Mouse (Mus musculus): ENCODE results near the gene Hoxc5. TPM values are rescaled to one million over a fixed set of nuclear protein-coding genes. Genes with fewer than 3 reads are reported as not detected.

The Hoxc5 gene
- polyA plus RNA-seq, 1 experiment from 2014 or later, result 0.09 TPM

DNA sequence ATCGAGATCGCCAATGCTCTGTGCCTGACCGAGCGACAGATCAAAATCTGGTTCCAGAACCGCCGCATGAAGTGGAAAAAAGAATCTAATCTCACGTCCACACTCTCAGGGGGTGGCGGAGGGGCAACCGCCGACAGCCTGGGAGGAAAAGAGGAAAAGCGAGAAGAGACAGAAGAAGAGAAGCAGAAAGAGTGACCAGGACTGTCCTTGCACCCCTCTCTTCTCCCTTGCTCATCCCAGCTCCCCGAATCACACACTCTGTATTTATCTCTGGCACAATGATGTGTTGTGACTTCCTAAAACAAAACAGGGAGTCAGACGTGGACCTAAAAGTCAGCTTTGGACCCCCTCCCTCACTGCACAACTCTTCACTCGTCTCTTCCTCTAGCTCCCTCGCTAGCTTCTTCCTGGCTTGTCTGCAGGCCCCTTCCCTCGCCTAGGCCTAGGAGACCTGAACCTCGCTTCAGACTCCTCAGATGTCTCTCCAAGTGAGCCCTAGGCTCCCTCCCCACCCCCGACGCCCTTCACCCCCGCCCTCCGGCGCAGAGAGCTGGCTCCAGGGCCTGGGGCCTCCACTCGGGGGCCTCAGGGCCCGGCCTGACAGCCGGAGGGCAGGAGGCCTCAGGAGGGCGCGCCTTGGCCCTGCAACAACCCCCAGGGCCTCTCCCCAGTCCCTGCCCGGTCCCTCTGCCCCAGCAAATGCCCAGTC, 43.8 kb downstream of the Hoxc5 start:
- H3K36me3 ChIP-seq, result no peaks in the 10 kb centered on the region
- WGBS, result under 1% methylated on average over 28 of the region's 28 CpGs
- H3K4me3 ChIP-seq (replicated peaks), result no peak overlapping the region
- H3K27me3 ChIP-seq, result peaks cover 99% of the 10 kb centered on the region
- no peak overlapping the region for H3K4me2 ChIP-seq (replicated peaks)
- ATAC-seq, result no peak
- H3K27ac ChIP-seq, result no peak overlapping the region
- no peak overlapping the region for H3K9ac ChIP-seq (replicated peaks)
- peaks cover 7% of the 10 kb centered on the region; the same call in 1 of the 2 replicates for H3K4me1 ChIP-seq (replicated peaks)
- no peaks in the 10 kb centered on the region for H3K9me3 ChIP-seq

DNA sequence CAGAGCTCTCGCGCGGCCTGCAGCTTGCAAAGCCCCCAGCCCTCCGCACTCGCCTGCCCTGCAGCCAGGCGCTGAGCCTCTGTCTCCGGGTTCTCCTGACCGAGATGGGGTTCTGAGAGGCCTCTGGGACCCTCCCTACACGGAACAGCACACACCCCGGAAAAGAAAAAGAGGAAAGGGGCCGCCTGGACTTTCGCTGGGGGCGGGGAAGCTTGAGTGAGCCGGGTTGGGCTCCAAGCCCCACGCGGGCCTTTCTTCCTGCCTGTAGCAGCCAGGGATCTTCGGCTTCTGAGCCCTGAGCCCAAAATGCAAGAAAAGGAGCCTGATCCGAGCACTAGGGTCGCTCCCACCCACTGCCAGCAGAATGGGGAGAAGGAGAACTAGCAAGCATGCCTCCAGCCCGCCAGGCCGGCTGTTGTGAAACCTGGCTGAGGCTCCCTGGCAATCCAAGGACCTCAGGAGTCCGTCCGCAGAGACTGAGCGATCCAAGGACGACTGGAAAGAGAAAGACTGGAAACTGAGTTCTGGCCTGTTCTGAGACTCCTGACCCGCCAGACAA, 44.8 kb downstream of the Hoxc5 start:
- no peak overlapping the region for H3K9ac ChIP-seq (replicated peaks)
- H3K4me3 ChIP-seq (replicated peaks), result no peak overlapping the region
- ATAC-seq, result no peak
- no peak overlapping the region for H3K4me2 ChIP-seq (replicated peaks)
- WGBS, result 1% methylated on average over 26 of the region's 26 CpGs
- no peaks in the 10 kb centered on the region for H3K9me3 ChIP-seq
- H3K27ac ChIP-seq, result no peak overlapping the region
- no peaks in the 10 kb centered on the region for H3K36me3 ChIP-seq
- H3K27me3 ChIP-seq, result peaks cover 99% of the 10 kb centered on the region
- peaks cover 7% of the 10 kb centered on the region; the same call in 1 of the 2 replicates for H3K4me1 ChIP-seq (replicated peaks)

DNA sequence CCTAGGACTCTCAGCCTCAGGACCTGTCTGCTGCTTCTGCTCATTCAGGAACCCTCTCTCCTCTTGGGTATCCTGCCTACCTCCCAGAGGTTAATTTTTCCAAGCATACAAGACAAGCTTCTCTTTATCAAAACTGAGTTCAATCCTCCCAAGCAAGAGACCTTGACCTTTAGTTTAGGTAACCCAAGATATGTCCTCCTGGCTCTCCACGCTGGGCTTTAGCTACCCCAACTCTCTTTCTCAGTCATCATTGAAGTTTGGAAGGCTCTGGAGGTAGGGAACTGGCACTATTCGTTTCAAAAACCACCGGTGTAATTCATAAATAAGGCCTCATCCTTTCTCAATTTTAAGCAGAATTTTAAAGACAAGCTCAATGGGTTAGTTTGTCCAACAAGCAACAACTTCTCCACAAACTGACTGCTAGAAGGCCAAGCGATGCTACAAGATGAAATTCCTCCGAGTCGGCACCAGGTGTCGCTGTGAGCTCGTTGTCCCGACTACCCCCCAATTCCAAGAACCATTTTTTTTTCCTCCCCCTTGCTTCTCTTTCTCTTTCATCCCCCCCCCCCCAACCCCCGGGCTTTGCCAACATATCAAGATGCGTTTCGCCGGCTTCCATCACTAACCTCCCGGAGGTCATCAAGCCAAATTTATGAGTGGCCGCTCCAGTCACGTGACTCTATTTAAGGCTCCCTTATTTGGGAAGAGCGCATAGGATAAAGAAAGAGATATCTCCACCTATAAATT, 46.2 kb downstream of the Hoxc5 start:
- no peaks in the 10 kb centered on the region for H3K36me3 ChIP-seq
- H3K4me3 ChIP-seq (replicated peaks), result no peak overlapping the region
- no peak overlapping the region for H3K9ac ChIP-seq (replicated peaks)
- peaks cover 7% of the 10 kb centered on the region; the same call in 1 of the 2 replicates for H3K4me1 ChIP-seq (replicated peaks)
- H3K27me3 ChIP-seq, result peaks cover 99% of the 10 kb centered on the region
- no peaks in the 10 kb centered on the region for H3K9me3 ChIP-seq
- WGBS, result 3% methylated on average over 17 of the region's 17 CpGs
- H3K27ac ChIP-seq, result no peak overlapping the region
- ATAC-seq, result no peak
- H3K4me2 ChIP-seq (replicated peaks), result 0 out of 2 replicates have a peak overlapping the region, but pooled peaks have one; percentile 13

DNA sequence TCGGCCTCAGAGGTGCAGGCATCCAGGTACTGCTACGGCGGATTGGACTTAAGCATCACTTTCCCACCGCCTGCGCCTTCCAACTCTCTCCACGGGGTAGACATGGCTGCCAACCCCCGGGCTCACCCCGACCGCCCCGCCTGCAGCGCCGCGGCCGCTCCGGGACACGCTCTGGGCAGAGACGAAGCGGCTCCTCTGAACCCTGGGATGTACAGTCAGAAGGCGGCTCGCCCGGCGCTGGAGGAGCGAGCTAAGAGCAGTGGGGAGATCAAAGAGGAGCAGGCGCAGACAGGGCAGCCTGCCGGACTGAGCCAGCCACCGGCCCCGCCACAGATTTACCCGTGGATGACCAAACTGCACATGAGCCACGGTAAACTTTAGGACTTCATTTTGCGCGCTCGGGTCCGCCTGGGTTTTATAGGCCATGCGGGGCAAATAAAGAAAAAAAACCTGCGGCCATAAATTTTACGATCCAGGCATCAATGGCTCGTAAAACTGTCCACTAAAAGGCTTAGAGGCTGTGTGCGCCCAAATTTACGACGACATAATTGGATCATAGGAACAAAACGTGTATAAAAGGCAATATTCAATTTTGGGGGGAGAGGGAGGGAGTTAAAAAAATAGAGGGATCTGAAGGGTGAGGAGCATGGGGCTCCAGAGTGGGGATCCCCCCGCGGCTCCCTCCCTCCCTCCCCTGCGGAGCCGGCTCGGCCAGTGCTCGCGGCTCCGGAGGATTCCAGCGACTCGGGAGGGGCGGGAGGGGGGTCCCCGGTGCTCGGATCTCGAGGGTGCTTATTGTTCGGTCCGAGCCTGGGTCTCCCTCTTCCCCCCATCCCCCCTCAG, 47.1 kb downstream of the Hoxc5 start:
- 0 out of 2 replicates have a peak overlapping the region, but pooled peaks have one; percentile 13 for H3K4me2 ChIP-seq (replicated peaks)
- H3K9ac ChIP-seq (replicated peaks), result no peak overlapping the region
- under 1% methylated on average over 54 of the region's 57 CpGs for WGBS
- H3K27me3 ChIP-seq, result peaks cover 99% of the 10 kb centered on the region
- H3K9me3 ChIP-seq, result no peaks in the 10 kb centered on the region
- ATAC-seq, result peak; percentile 50; the same call in 1 of the 2 replicates
- no peak overlapping the region for H3K27ac ChIP-seq
- H3K36me3 ChIP-seq, result no peaks in the 10 kb centered on the region
- H3K4me3 ChIP-seq (replicated peaks), result peak overlapping the region; percentile 9; the same call in 1 of the 2 replicates
- peaks cover 7% of the 10 kb centered on the region; the same call in 1 of the 2 replicates for H3K4me1 ChIP-seq (replicated peaks)

DNA sequence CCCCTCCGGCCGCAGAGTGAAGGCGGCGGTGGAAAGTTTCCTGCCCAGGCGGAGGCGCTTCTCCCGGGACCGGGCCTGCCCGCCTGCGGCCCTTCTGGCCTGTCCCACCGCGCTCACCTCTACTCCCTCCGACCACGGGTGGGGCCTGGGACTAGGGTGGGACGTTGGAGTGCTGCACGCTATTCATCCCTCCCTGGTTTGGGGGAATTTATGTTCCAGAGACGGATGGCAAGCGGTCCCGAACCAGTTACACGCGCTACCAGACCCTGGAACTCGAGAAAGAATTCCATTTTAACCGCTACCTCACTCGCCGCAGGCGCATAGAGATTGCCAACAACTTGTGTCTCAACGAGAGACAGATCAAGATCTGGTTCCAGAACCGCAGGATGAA, 47.8 kb downstream of the Hoxc5 start:
- Histone ChIP-seq H3K9me3 (no peaks in the 10 kb centered on the region), H3K9ac (replicated peaks) (no peak overlapping the region), H3K4me2 (replicated peaks) (no peak overlapping the region), H3K27me3 (peaks cover 99% of the 10 kb centered on the region), H3K4me1 (replicated peaks) (peaks cover 7% of the 10 kb centered on the region; the same call in 1 of the 2 replicates), H3K27ac (no peak overlapping the region), H3K36me3 (no peaks in the 10 kb centered on the region), H3K4me3 (replicated peaks) (no peak overlapping the region)
- no peak for ATAC-seq
- WGBS, result under 1% methylated on average over 28 of the region's 28 CpGs

DNA sequence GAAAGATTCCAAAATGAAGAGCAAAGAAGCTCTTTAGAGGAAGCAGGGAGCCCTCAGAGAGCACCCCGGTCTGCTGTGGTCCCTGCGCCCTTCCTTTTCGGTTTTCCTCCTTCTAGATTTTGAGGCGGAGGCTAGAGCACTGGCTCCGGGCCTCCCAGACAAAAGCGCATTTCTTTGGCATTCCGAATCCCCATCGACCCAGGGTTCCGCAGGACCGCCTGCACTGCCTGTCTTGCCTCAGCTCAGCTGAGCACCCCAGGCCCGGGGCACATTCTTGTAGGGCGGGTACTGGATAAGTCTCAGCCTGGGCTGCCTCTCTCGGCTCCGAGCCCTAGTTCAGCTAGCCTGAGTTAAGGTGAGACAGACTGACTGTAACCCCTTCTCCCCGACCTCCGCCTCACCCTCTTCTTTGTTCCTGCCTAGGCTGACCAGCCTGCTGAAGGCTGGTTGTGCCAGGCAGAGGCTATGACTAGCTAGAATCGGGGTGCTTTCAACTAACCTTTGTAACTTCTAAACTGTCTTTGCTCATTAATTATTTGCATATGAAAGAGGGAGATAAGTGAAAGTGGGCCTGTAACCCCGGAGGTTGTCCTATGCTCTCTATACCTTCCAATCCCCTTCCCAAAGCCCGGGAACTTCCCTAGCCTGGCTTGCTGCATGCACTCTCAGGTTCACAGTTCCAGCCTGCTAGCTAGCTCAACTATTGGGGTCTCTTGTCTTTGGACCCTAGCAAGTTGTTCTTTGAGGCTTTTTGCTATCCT, 48.3 kb downstream of the Hoxc5 start:
- no peaks in the 10 kb centered on the region for H3K9me3 ChIP-seq
- H3K4me1 ChIP-seq (replicated peaks), result peaks cover 7% of the 10 kb centered on the region; the same call in 1 of the 2 replicates
- ATAC-seq, result no peak
- H3K36me3 ChIP-seq, result no peaks in the 10 kb centered on the region
- H3K4me3 ChIP-seq (replicated peaks), result no peak overlapping the region
- H3K27me3 ChIP-seq, result peaks cover 99% of the 10 kb centered on the region
- no peak overlapping the region for H3K9ac ChIP-seq (replicated peaks)
- H3K4me2 ChIP-seq (replicated peaks), result no peak overlapping the region
- under 1% methylated on average over 19 of the region's 19 CpGs for WGBS
- H3K27ac ChIP-seq, result no peak overlapping the region

DNA sequence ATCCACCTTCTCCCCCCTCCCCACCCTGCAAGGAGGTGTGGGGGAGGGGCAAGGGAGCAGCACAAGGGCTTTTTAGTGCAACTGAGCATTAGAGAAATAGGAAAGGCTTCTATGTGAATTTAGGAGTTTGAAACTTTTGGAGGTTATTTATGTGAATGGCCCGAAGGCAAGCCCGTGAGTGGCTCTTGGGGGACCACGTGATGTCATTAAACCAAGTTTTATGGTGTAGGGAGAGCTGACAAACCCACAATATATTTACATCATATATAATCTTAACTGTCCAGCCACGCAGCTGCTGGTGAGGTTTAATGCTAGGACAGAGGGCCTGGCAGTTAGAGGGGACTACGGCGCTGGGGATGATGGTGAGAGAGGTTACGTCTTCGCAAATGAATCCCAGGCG, 51.4 kb downstream of the Hoxc5 start, which contains the start of gene Hoxc4:
TSS of gene Hoxc4 (plus strand) at position 299 of the 400 bp plus-strand sequence.
- no peak within 1 kb of the TSS for H3K27ac ChIP-seq
- peaks cover 100% of the 10 kb centered on the region for H3K27me3 ChIP-seq
- no peak within 1 kb of the TSS for H3K4me3 ChIP-seq (replicated peaks)
- no peaks in the 10 kb centered on the region for H3K9me3 ChIP-seq
- no peaks in the 10 kb centered on the region for H3K36me3 ChIP-seq
- no peak for ATAC-seq
- WGBS, result 3% methylated on average over 9 of the region's 9 CpGs
- H3K4me1 ChIP-seq (replicated peaks), result peaks cover 7% of the 10 kb centered on the region; the same call in 1 of the 2 replicates
- no peak within 1 kb of the TSS for H3K4me2 ChIP-seq (replicated peaks)
- H3K9ac ChIP-seq (replicated peaks), result no peak within 1 kb of the TSS

DNA sequence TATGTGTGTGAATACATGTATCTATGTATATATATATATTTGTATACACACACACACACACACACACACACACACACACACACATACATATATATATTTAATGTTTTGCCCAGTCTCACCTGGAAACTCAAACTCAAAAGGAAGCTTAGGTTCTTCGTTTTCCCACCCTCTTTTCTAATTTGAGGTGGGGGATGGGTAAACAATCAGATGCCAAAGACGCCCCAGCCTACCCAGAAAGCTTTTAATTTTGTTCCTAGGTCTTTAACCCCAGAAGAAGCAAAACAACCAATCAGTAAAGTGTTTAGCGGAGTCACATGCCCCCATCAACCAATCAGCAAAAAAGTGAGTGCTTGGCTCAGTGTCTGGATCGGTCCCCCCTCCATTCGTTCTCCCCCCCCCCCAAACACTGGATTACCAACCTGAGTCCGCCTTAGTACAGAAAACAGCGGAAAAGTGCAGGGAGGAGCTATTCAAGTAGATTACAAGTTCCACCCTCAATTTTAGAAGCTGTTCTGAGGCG, 53.7 kb downstream of the Hoxc5 start:
- Histone ChIP-seq H3K9me3 (no peaks in the 10 kb centered on the region), H3K4me3 (replicated peaks) (no peak overlapping the region), H3K4me1 (replicated peaks) (no peaks in the 10 kb centered on the region), H3K36me3 (no peaks in the 10 kb centered on the region), H3K27ac (no peak overlapping the region), H3K4me2 (replicated peaks) (no peak overlapping the region), H3K27me3 (peaks cover 100% of the 10 kb centered on the region), H3K9ac (replicated peaks) (no peak overlapping the region)
- 2% methylated on average over 8 of the region's 8 CpGs for WGBS
- ATAC-seq, result no peak

DNA sequence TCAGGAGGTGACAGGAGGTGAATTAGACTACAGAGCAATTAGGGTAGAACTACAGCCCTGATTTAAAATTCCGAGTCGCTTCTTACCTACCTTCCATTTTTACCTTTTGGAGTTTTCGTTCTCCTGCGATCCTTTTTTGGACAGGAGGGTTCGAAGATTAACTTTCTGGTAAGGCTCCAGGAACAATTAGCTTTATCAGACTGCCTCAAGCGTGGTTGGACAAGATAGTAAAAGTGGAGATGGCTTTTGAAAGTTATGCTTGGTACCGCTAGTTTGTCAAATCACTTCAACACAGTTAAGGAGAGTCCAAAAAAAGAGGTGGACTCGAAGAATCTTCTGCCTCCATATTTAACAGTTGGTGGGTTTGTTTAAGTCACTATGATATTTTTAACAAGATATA, 54.3 kb downstream of the Hoxc5 start:
- no peaks in the 10 kb centered on the region for H3K36me3 ChIP-seq
- no peak overlapping the region for H3K4me3 ChIP-seq (replicated peaks)
- H3K27ac ChIP-seq, result no peak overlapping the region
- WGBS, result 9% methylated on average over 8 of the region's 8 CpGs
- H3K9ac ChIP-seq (replicated peaks), result no peak overlapping the region
- no peak overlapping the region for H3K4me2 ChIP-seq (replicated peaks)
- no peaks in the 10 kb centered on the region for H3K9me3 ChIP-seq
- H3K27me3 ChIP-seq, result peaks cover 100% of the 10 kb centered on the region
- no peaks in the 10 kb centered on the region for H3K4me1 ChIP-seq (replicated peaks)
- no peak for ATAC-seq

DNA sequence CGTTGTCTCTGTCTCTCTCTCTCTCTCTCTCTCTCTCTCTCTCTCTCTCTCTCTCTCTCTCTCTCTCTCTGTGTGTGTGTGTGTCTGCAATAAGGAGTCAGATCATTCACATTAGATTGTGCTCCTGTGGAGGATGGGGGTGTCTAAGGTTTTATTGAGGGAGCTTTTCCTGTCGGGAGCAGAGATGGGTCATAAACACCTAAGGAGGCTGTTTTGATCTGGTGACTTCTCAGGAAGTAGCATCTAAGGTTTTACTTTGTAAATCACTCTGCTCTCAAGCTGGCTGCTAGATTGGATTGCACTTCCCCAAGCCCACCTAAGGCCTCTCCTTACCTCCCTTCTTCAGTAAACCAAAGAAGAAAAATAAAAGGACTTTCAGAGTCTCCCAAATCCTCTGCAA, 56.9 kb downstream of the Hoxc5 start:
- no peaks in the 10 kb centered on the region for H3K4me1 ChIP-seq (replicated peaks)
- peaks cover 100% of the 10 kb centered on the region for H3K27me3 ChIP-seq
- ATAC-seq, result no peak
- no peak overlapping the region for H3K4me3 ChIP-seq (replicated peaks)
- no peaks in the 10 kb centered on the region for H3K9me3 ChIP-seq
- no peak overlapping the region for H3K27ac ChIP-seq
- no peak overlapping the region for H3K9ac ChIP-seq (replicated peaks)
- 4% methylated on average over 2 of the region's 2 CpGs for WGBS
- H3K4me2 ChIP-seq (replicated peaks), result no peak overlapping the region
- no peaks in the 10 kb centered on the region for H3K36me3 ChIP-seq

All from midbrain, embryonic 13.5 days (tissue).